Mouse (Mus musculus) neural tube, embryonic 10.5 days (tissue): ENCODE measurements around the gene Zfp652.
"Not testable (repeated sequence)": the region's sequence is repeated elsewhere in the genome, so short reads cannot be mapped to it uniquely, and the experiment has no call there.

Experiments used
- DNase-seq: peaks from one replicate; pipeline ENCODE4 v3.0.0-alpha.2; 2017; ENCODE audit warnings: low spot score; ENCODE audit errors: extremely low spot score

Gene Zfp652

GRCm38 (mm10) chr11:95710478-95710877 lies 2.0 kb upstream of the Zfp652 start:
- no peak for DNase-seq

GRCm38 (mm10) chr11:95712085-95712562 lies 349 bp upstream of the Zfp652 start:
- no peak for DNase-seq

DNA sequence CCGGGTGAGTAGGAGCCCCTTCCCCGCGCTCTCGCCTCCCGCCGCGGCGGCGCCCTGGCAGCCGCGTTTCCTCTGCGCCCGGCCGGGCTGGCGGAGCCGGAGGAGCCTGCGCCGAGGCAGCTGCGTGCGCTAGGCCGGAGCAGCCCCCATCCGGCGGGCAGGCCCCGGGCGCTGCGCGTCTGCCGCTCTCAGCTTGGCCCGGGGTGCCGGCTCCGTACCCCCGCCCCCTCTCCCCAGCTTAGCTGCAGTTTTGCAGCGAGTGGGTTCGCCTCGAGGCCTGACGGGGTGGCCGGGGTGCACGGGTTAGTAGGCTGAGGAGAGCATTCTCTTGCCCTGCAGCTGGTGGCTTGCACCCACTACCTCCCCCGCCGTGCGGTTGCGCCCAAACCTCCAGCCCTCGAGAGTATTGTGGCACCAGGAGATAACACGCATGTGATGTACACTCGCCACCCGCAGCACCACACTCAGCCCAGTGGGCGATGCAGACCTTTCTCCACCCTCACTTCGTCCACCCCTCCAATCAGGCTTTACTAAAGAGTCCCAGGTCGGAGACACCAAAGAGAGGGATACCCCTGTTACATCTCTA lies 845 bp downstream of the Zfp652 start:
- peak; percentile 74 for DNase-seq

DNA sequence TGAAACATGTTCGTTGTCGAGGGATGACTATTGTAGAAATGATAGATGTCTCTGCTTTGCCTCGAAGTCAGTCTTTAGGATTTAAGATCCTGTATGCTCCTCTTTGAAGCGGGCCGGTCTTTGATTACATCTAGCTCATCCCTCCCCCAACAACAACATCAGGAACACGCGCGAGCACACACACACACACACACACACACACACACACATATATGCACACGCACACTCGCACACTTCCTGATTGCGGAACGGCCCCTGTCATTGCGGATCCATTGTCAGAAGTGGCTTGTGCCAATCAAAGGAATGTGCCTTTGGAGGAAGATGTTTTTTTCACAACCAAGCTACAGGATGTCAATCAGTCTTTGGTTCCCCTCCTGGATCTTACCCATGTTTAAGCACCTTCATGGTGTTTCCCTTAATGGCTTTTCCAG lies 1.4 kb downstream of the Zfp652 start:
- DNase-seq = no peak

GRCm38 (mm10) chr11:95714411-95714810 lies 1.9 kb downstream of the Zfp652 start:
- DNase-seq = no peak

- no peak for DNase-seq
Observed at GRCm38 (mm10) chr11:95716136-95716535, 3.7 kb downstream of the Zfp652 start.

DNA sequence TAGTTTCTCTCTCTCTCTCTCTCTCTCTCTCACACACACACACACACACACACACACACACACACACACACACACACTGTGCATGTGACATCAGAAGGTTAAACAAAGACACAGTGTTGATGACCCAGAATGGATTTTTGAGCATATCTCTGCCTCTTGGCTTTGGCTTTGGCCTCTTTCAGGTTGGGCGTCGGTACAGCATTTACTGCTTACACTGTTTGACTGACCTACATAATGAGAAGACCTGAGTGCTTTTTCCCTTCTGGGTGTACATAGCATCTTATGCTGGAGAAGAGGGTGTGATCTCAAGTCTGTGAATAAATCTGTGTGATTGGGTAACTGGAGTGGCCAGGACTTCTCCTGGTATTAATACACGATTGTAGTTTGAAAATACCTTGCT lies 6.9 kb downstream of the Zfp652 start:
- DNase-seq = no peak

DNA sequence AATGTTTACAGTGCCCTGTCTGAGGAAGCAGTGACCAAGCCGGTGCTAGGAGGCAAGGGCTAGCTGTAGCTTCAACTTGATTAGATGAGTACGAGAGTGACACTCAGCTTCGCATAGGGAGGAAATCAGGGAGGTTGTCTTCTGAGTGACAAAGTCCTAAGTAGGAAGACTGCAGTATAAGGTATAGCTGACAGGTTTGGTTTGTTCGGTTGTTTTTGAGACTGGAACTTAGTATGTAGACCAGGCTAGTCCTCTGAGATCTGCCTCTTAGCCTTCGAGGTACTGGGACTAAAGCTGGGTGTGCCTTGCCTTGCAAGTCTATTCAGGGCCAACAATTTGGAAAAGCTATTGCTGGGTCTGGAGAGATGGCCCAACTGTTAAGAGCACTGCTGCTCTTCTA lies 10.8 kb downstream of the Zfp652 start, which contains the start of gene B130006D01Rik:
Gene B130006D01Rik, plus strand, starts transcription at position 301 of the 400 bp plus-strand sequence.
- DNase-seq = no peak

- no peak for DNase-seq
Observed at GRCm38 (mm10) chr11:95724466-95724865, 12.0 kb downstream of the Zfp652 start.

DNA sequence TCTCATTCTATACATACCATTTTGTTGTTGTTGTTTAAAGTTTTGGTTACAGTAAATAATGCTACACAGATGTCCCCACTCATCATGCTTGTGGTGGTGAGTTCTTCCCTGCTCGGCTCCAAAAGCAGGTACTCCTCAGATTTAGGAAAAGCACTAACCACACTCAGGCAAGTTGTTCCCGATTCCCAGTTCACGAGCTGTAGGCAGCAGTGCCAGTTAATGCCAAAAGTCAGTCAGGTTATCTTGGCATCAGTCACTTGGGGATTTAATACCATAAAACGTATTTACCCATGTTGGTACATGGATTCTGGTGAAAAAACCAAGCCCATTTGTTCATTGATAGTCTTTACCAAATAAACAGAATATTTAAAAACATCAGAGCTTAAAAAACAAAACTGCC lies 13.7 kb downstream of the Zfp652 start:
- no peak for DNase-seq

- no peak for DNase-seq
Observed at GRCm38 (mm10) chr11:95727947-95728346, 15.5 kb downstream of the Zfp652 start.

GRCm38 (mm10) chr11:95728916-95729907 lies 16.7 kb downstream of the Zfp652 start:
- no peak for DNase-seq

GRCm38 (mm10) chr11:95734485-95734884 lies 22.0 kb downstream of the Zfp652 start:
- no peak for DNase-seq

- no peak for DNase-seq
Observed at GRCm38 (mm10) chr11:95737811-95738210, 25.3 kb downstream of the Zfp652 start.

GRCm38 (mm10) chr11:95744521-95744920 lies 32.0 kb downstream of the Zfp652 start:
- DNase-seq = no peak

GRCm38 (mm10) chr11:95746821-95747220 lies 34.3 kb downstream of the Zfp652 start:
- DNase-seq = no peak

- no peak for DNase-seq
Observed at GRCm38 (mm10) chr11:95748331-95748730, 35.9 kb downstream of the Zfp652 start.

GRCm38 (mm10) chr11:95749619-95750018 lies 37.1 kb downstream of the Zfp652 start:
- no peak for DNase-seq

DNA sequence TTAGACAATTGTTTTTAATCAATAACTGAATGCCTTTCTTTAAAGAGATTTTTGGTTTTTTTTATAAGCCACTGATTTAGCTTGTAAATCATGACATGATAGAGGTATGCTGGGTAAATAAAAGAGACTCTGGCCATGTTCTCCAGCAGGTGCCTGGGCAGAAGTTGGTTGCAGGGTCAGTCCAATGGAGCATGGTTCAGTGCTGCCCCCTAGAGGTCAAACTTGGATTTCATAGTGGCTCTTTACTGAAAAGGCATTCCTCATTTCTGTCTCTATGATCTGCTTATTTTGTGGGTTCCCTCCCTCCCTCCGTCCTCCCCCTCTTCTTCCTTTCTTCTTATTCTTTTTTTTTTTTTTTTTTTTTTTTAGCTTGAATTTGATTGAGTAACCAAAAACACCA lies 38.5 kb downstream of the Zfp652 start:
- DNase-seq = peak; percentile 73

DNA sequence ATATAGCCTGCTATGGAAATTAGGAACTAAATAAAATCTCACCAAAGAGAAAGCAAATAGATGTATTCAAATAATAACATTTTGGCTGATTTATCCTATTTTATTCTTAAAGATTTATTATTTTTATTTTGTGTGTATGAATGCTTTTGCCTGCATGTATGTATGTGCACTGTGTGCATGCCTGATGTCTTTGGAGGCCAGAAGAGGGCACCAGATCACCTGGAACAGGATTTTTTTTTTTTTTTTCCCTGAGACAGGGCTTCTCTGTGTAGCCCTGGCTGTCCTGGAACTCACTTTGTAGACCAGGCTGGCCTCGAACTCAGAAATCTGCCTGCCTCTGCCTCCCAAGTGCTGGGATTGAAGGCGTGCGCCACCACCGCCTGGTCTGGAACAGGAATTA lies 42.7 kb downstream of the Zfp652 start:
- DNase-seq = not testable (repeated sequence)

DNA sequence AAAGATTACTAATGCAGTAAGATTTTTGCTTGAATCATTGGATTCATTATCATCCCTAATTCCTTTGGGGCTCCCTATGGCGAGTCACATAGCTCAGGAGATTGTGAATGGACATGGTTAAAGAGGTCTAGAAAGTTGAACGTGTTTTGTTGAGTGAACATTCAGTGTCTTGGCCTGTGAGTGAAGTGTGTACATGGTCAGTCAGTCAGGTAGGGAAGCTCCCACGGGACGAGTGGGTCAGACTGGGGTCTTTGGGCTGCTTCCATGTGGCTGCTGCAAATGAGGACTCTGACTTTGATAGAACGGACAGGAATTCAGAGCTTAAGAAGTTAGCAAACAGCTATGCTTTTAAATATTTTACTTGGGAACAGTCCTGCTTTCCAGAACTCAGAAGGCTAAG lies 48.0 kb downstream of the Zfp652 start:
- DNase-seq = no peak

GRCm38 (mm10) chr11:95762996-95763395 lies 50.5 kb downstream of the Zfp652 start:
- no peak for DNase-seq
